8 mouse cellular contexts compared by ENCODE assay signal in the genomic region with DNA sequence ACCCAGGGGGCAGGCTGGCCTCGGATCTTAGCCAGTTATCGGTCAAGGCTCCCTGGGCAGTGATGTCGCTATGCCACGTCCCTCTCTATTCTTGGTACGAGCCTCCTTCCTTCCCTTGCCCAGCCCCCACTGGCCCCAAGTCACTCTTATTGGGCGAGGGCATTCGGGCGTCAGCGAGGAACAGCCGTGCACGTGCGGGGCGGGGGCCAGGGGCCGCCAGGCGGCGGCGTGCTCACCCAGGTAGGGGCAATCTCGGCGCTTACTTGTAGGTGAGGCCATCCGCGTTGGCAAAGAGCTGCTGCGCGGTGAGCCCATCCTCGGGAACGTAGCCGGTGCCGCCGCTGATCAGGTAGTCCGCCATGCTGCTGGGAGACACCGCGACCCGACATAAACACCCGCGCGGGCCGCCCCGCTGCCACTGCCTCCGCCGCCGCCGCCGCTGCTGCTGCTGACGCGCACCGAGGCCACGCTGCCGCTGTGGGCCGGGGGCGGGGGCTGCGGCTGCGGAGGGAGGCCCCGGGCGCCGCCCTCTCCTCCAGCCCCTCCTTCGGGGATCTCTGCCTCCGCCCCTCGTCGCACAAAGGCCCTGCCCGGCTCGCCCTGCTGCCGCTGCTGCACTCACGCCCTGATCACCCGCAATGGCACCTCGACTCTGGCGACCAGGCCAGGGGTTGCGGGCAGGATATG. TPM values are rescaled to one million over a fixed set of nuclear protein-coding genes. Genes with fewer than 3 reads are reported as not detected.
DNase-seq lines count a peak whose midpoint lies in the region; ATAC-seq and TF ChIP-seq lines count a peak whose summit lies in the region.

No protein-coding gene starts in this region.

- peaks cover 58% of the 10 kb centered on the region for H3K27me3 ChIP-seq in E14TG2a.4 (ENCODE audit: insufficient read depth, low read length)
- peaks cover 29% of the 10 kb centered on the region for H3K27me3 ChIP-seq in forebrain, embryonic 12.5 days
- peaks cover 14% of the 10 kb centered on the region; the same call in 1 of the 2 replicates for H3K27me3 ChIP-seq in lung, embryonic 14.5 days (ENCODE audit: insufficient read depth, low read length)

- peak overlapping the region; percentile 84 for H3K4me3 ChIP-seq in E14TG2a.4 (replicated peaks; ENCODE audit: low read length)
- H3K4me3 ChIP-seq in forebrain, embryonic 12.5 days (replicated peaks): peak overlapping the region; percentile 69
- H3K4me3 ChIP-seq in lung, embryonic 14.5 days (ENCODE audit: low read depth, low read length): peak overlapping the region; percentile 71

- no peak for TF ChIP-seq CTCF in E14TG2a.4 (conservative IDR thresholded peaks at IDR 0.05; ENCODE audit: low read length)
- peak; percentile 11; the same call in 1 of the 2 replicates for TF ChIP-seq CTCF in lung, embryonic 14.5 days (IDR thresholded peaks at IDR 0.05; ENCODE audit: low read depth)

- H3K27ac ChIP-seq in forebrain, embryonic 12.5 days: peak overlapping the region; percentile 75
- H3K27ac ChIP-seq in lung, embryonic 14.5 days (ENCODE audit: low read depth): peak overlapping the region; percentile 64; the same call in 1 of the 2 replicates

- H3K4me1 ChIP-seq in E14TG2a.4 (replicated peaks; ENCODE audit: low read depth, low read length): peaks cover 39% of the 10 kb centered on the region
- H3K4me1 ChIP-seq in forebrain, embryonic 12.5 days: peaks cover 60% of the 10 kb centered on the region
- H3K4me1 ChIP-seq in lung, embryonic 14.5 days (ENCODE audit: insufficient read depth): peaks cover 5% of the 10 kb centered on the region

- H3K36me3 ChIP-seq in E14TG2a.4 (ENCODE audit: insufficient read depth, low read length): peaks cover 10% of the 10 kb centered on the region
- H3K36me3 ChIP-seq in forebrain, embryonic 12.5 days (replicated peaks): peaks cover 1% of the 10 kb centered on the region
- peaks cover under 1% of the 10 kb centered on the region; the same call in 1 of the 2 replicates for H3K36me3 ChIP-seq in lung, embryonic 14.5 days (ENCODE audit: insufficient read depth)

- WGBS in forebrain, embryonic 12.5 days: under 1% methylated on average over 66 of the region's 66 CpGs
- under 1% methylated on average over 57 of the region's 66 CpGs for WGBS in lung, embryonic 14.5 days

- peak; percentile 57 for DNase-seq in c-Kit-positive CD71-positive TER-119-negative erythroid progenitor cells, embryonic 14.5 days (ENCODE audit: low read depth)
- peak; percentile 81 to 85 for DNase-seq in heart, postnatal 10 days
- peak; percentile 54 to 64 for DNase-seq in layer of hippocampus, adult 18-20 months (ENCODE audit: low spot score in 2 of 2)
- peak; percentile 91 for DNase-seq in lung, embryonic 14.5 days
- peak; percentile 85 to 86 for DNase-seq in thymus, adult 18-20 months

- ATAC-seq in forebrain, embryonic 12.5 days (ENCODE audit: low FRiP score): peak; percentile 82
- peak; percentile 81 for ATAC-seq in lung, embryonic 14.5 days (ENCODE audit: insufficient read depth)
- peak; percentile 61 for ATAC-seq in neutrophil, adult 5-6 weeks (ENCODE audit: extremely low read depth, insufficient number of reproducible peaks, low FRiP score, poor library complexity, severe bottlenecking)

- H3K4me2 ChIP-seq in forebrain, embryonic 12.5 days: peak overlapping the region; percentile 93
- peak overlapping the region; percentile 88 for H3K4me2 ChIP-seq in lung, embryonic 14.5 days

- intact Hi-C loops in heart, postnatal 10 days (cut with DNase I): no loop called here

- peak overlapping the region; percentile 75 for H3K9ac ChIP-seq in forebrain, embryonic 12.5 days
- H3K9ac ChIP-seq in lung, embryonic 14.5 days: peak overlapping the region; percentile 69

- no peaks in the 10 kb centered on the region for H3K9me3 ChIP-seq in E14TG2a.4 (ENCODE audit: low read length)
- no peaks in the 10 kb centered on the region for H3K9me3 ChIP-seq in forebrain, embryonic 12.5 days
- no peaks in the 10 kb centered on the region for H3K9me3 ChIP-seq in lung, embryonic 14.5 days (ENCODE audit: low read depth, low read length)

RNA-seq across cellular contexts. Expression of gene Impdh1, which starts 4.2 kb away (rescaled TPM):
- 36.3 and 39.8 TPM in 2 replicates for polyA plus RNA-seq in forebrain, embryonic 12.5 days (2016; fragmentation: Nextera tagmentation; extraction: Ambion mirVana)
- total RNA-seq in heart, postnatal 10 days (2021): 10 to 100 TPM; 35.2 to 41.5 TPM
- 10 to 100 TPM; 36.0 to 42.9 TPM for total RNA-seq in layer of hippocampus, adult 18-20 months (2021)
- polyA plus RNA-seq in lung, embryonic 14.5 days (2014; fragmentation: Nextera tagmentation; extraction: Ambion mirVana): 49.3 and 51.6 TPM in 2 replicates
- total RNA-seq in neutrophil, adult 5-6 weeks (2017): 17.1 and 18.2 TPM in 2 replicates

RNA-seq across cellular contexts. Expression of gene Prrt4, which starts 32.6 kb away (rescaled TPM):
- 1.1 and 1.2 TPM in 2 replicates for polyA plus RNA-seq in forebrain, embryonic 12.5 days (2016; fragmentation: Nextera tagmentation; extraction: Ambion mirVana)
- total RNA-seq in heart, postnatal 10 days (2021): 1 to 10 TPM; 6.4 to 6.7 TPM
- total RNA-seq in layer of hippocampus, adult 18-20 months (2021): 1 to 10 TPM; 2.4 to 2.6 TPM
- 0.93 and 1.2 TPM in 2 replicates for polyA plus RNA-seq in lung, embryonic 14.5 days (2014; fragmentation: Nextera tagmentation; extraction: Ambion mirVana)
- total RNA-seq in neutrophil, adult 5-6 weeks (2017): not detected in 2 replicates

RNA-seq across cellular contexts. Expression of gene Rbm28, which starts 47.1 kb away (rescaled TPM):
- 62.9 and 67.6 TPM in 2 replicates for polyA plus RNA-seq in forebrain, embryonic 12.5 days (2016; fragmentation: Nextera tagmentation; extraction: Ambion mirVana)
- 10 to 100 TPM; 21.0 to 22.5 TPM for total RNA-seq in heart, postnatal 10 days (2021)
- 10 to 100 TPM; 43.1 to 43.2 TPM for total RNA-seq in layer of hippocampus, adult 18-20 months (2021)
- polyA plus RNA-seq in lung, embryonic 14.5 days (2014; fragmentation: Nextera tagmentation; extraction: Ambion mirVana): 50.9 and 55.1 TPM in 2 replicates
- 55.6 and 67.9 TPM in 2 replicates for total RNA-seq in neutrophil, adult 5-6 weeks (2017)

Comparison
In these comparisons a context has a peak if more than half of its experiments do, and no peak if none do; other contexts are left out.
1. Peak in every context shown above with its lines: DNase-seq, ATAC-seq, H3K4me3 ChIP-seq and H3K27ac ChIP-seq.